ENCODE assay signal across 12 mouse cellular contexts in genomic region chr5:32043996-32044395, GRCm38 (mm10).
"Had no signal": no experiment of that assay in that cellular context is flagged by ENCODE, and none has a peak within 500 bp of the region (broad histone marks: within the 10 kb centered on the region; RNA-seq: fewer than 3 reads in every experiment).

No protein-coding gene starts in this region.

- H3K4me2 ChIP-seq: kidney, embryonic 15.5 days; liver, embryonic 13.5 days; midbrain, embryonic 11.5 days had no signal

- H3K4me1 ChIP-seq: liver, embryonic 13.5 days had no signal

- H3K27ac ChIP-seq: left cerebral cortex, adult 2 months; liver, embryonic 13.5 days had no signal

- H3K9ac ChIP-seq: kidney, embryonic 15.5 days; liver, embryonic 13.5 days had no signal

- H3K36me3 ChIP-seq: kidney, embryonic 15.5 days; liver, embryonic 13.5 days had no signal

- DNase-seq: kidney, adult 11 months; kidney, postnatal 36 days; layer of hippocampus, postnatal 36 days; liver, embryonic 13.5 days; lung, adult 2 months; lung, postnatal 14 days; lung, postnatal 4 days; midbrain, embryonic 14.5 days; thymus, postnatal 36 days had no signal

- H3K27me3 ChIP-seq: kidney, embryonic 15.5 days; liver, embryonic 13.5 days had no signal

- H3K9me3 ChIP-seq: kidney, embryonic 15.5 days; liver, embryonic 13.5 days had no signal

- H3K4me3 ChIP-seq: kidney, embryonic 15.5 days; left cerebral cortex, adult 2 months; liver, embryonic 13.5 days had no signal
